Mouse (Mus musculus) embryonic facial prominence, embryonic 11.5 days (tissue): ENCODE results near the gene Hist1h2bj. TPM values are rescaled to one million over a fixed set of nuclear protein-coding genes. Genes with fewer than 3 reads are reported as not detected.

Source experiments
- ATAC-seq: fragments of 200-750 bp; cut with Nextera tagmentation; replicated peaks from 2 replicates; pipeline ENCODE4 v1.8.0; 2017; ENCODE audit warnings: low read depth; ENCODE audit not compliant: insufficient number of reproducible peaks, low FRiP score, low TSS enrichment
- DNase-seq: peaks from one replicate; pipeline ENCODE4 v3.0.0-alpha.2; 2015; ENCODE audit warnings: low spot score
- H3K27ac ChIP-seq: fragments of 300-500 bp; sonication (generic); replicated peaks from 2 replicates; pipeline ENCODE4 v1.5.1; 2014; ENCODE audit warnings: mild to moderate bottlenecking, low read depth, low read length, control low read depth
- H3K27me3 ChIP-seq: fragments of 300-500 bp; sonication (generic); 2 replicates; pipeline ENCODE4 v1.6.1; 2014; ENCODE audit warnings: mild to moderate bottlenecking, low read length, moderate library complexity, mixed read lengths; ENCODE audit not compliant: control insufficient read depth, insufficient read depth
- H3K36me3 ChIP-seq: fragments of 300-500 bp; sonication (generic); replicated peaks from 2 replicates; pipeline ENCODE4 v1.6.1; 2014; ENCODE audit warnings: low read depth, mild to moderate bottlenecking, low read length, moderate library complexity, mixed read lengths; ENCODE audit not compliant: control insufficient read depth, insufficient read depth
- H3K4me1 ChIP-seq: fragments of 300-500 bp; sonication (generic); 2 replicates; pipeline ENCODE4 v1.6.1; 2014; ENCODE audit warnings: low read length, mixed read lengths; ENCODE audit not compliant: control insufficient read depth, insufficient read depth
- H3K4me2 ChIP-seq: fragments of 300-500 bp; sonication (generic); 2 replicates; pipeline ENCODE4 v1.6.1; 2014; ENCODE audit warnings: low read depth, mild to moderate bottlenecking, control low read depth, low read length, moderate library complexity
- H3K4me3 ChIP-seq: fragments of 300-500 bp; sonication (generic); 2 replicates; pipeline ENCODE4 v1.5.1; 2014; ENCODE audit warnings: low read depth, low read length, control low read depth
- H3K9ac ChIP-seq: fragments of 300-500 bp; sonication (generic); replicated peaks from 2 replicates; pipeline ENCODE4 v1.6.1; 2014; ENCODE audit warnings: mild to moderate bottlenecking, control low read depth, low read length
- H3K9me3 ChIP-seq: fragments of 300-500 bp; sonication (generic); replicated peaks from 2 replicates; pipeline ENCODE4 v1.6.1; 2016; ENCODE audit warnings: mild to moderate bottlenecking, low read length, inconsistent platforms, mixed read lengths; ENCODE audit not compliant: control insufficient read depth
- WGBS: fragments of 180-500 bp; shearing (Covaris S2); extraction: QIAGEN DNeasy Blood & Tissue Kit; methylation state at CpG from one replicate; pipeline ENCODE4 v1.1.7; 2014; 5-methylcytosine and 5-hydroxymethylcytosine counted together
- polyA plus RNA-seq: library from polyadenylated mRNA; unstranded; fragments of >200 nt; fragmentation: Nextera tagmentation; extraction: Ambion mirVana; gene quantifications from 2 replicates; pipeline ENCODE4 v1.2.1, GENCODE M21; 2014

The Hist1h2bj gene
- polyA plus RNA-seq, 1 experiment from 2014 or later = 16.0 TPM

DNA sequence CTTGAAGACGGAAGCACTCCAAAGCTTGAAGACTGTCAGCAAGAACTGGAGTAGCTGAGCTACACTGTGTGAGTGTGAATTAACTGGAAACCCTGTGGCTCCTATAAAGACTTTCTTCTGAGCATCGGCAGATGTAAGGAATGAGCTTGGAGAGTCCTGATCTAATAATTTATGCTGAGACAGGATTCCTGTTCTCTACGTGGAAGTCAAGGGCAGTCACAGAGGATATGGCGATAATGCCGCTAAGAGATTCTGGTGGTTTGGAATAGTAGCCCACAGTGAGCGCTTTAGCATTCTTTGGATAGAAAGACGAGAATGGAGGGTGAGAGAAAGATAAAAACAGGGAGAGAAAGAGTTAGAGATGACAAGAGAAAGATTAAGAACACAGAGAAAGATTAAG, 35.1 kb upstream of the Hist1h2bj start:
- Histone ChIP-seq H3K36me3 (no peaks in the 10 kb centered on the region), H3K9ac (no peak overlapping the region), H3K27me3 (peaks cover 68% of the 10 kb centered on the region), H3K4me3 (no peak overlapping the region), H3K4me2 (no peak overlapping the region), H3K4me1 (0 out of 2 replicates have a peak, but pooled peaks cover 3% of the 10 kb centered on the region), H3K9me3 (no peaks in the 10 kb centered on the region), H3K27ac (no peak overlapping the region)
- DNase-seq (no peak), ATAC-seq (no peak)
- 54% methylated on average over 7 of the region's 7 CpGs for WGBS

DNA sequence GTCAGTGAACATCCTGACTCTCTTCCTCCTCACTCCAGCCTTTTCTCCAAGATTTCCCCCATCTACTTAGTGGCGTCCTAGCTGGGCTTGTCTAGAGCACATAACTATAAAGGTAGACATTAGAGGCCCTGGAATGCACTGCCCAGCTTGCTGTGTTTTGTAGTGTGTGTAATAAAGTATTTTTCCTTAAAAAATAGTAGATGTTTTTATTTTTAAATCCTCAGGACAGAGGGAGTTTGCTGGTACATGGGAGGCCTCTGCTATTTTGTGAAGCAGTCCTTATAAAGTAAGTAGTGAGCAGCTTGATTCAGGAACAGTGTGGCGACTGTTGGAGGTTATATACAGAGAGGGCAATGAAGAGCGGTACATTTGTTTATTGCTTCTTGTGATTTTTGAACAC, 34.3 kb upstream of the Hist1h2bj start:
- WGBS = 73% methylated on average over 3 of the region's 3 CpGs
- Histone ChIP-seq H3K36me3 (no peaks in the 10 kb centered on the region), H3K9ac (no peak overlapping the region), H3K27ac (no peak overlapping the region), H3K9me3 (no peaks in the 10 kb centered on the region), H3K27me3 (peaks cover 66% of the 10 kb centered on the region), H3K4me2 (no peak overlapping the region), H3K4me1 (0 out of 2 replicates have a peak, but pooled peaks cover 3% of the 10 kb centered on the region), H3K4me3 (no peak overlapping the region)
- no peak for DNase-seq
- no peak for ATAC-seq

DNA sequence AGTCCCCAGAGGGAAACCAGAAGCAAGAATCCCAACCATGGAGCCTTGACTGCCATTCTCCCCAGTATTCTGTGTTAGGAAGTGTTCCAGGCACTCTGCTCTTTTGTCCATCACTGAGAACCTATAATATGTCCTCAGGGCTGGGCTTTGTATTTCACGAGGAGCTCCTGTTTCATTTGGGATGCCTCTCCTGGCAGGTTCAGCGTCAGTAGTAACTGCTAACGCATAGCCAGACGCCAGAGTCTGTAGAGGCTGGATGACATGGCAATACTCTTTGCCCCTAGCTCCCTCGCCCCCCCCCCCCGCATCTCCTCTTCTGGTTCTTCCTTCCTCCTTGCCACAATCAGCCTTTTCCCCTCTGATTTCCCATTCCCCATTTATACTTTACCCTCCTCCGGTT, 33.4 kb upstream of the Hist1h2bj start, which contains the start of gene Prss16:
Prss16 (minus strand) TSS at position 101 of the 400 bp plus-strand sequence.
- Histone ChIP-seq H3K9me3 (no peaks in the 10 kb centered on the region), H3K9ac (no peak within 1 kb of the TSS), H3K36me3 (no peaks in the 10 kb centered on the region), H3K4me1 (0 out of 2 replicates have a peak, but pooled peaks cover 3% of the 10 kb centered on the region), H3K27me3 (peaks cover 62% of the 10 kb centered on the region), H3K4me3 (no peak within 1 kb of the TSS), H3K27ac (no peak within 1 kb of the TSS), H3K4me2 (no peak within 1 kb of the TSS)
- 26% methylated on average over 5 of the region's 7 CpGs for WGBS
- ATAC-seq (no peak), DNase-seq (no peak)

DNA sequence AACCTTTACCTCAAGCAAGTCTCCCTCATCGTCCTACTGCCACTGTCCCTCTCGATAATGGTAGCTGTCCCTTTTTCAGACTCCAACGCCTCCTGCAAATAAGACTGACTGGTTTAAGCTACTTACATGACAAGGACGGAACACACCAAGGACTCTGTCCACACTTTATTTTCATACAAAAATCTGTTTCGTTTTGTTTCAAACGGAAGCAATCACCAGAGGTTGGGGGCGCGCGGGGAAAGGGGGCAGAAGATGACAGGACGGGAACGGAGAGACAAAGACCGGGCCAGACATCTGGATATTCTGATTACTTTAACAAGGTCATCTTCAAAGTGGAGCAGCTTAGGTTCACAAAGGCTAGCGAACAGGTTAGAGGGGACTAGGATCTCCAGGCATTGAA, 29.3 kb upstream of the Hist1h2bj start:
- Histone ChIP-seq H3K9me3 (no peaks in the 10 kb centered on the region), H3K27me3 (peaks cover 32% of the 10 kb centered on the region), H3K4me3 (no peak overlapping the region), H3K36me3 (no peaks in the 10 kb centered on the region), H3K4me2 (no peak overlapping the region), H3K27ac (no peak overlapping the region), H3K4me1 (no peaks in the 10 kb centered on the region), H3K9ac (no peak overlapping the region)
- 18% methylated on average over 13 of the region's 13 CpGs for WGBS
- no peak for DNase-seq
- ATAC-seq = no peak

DNA sequence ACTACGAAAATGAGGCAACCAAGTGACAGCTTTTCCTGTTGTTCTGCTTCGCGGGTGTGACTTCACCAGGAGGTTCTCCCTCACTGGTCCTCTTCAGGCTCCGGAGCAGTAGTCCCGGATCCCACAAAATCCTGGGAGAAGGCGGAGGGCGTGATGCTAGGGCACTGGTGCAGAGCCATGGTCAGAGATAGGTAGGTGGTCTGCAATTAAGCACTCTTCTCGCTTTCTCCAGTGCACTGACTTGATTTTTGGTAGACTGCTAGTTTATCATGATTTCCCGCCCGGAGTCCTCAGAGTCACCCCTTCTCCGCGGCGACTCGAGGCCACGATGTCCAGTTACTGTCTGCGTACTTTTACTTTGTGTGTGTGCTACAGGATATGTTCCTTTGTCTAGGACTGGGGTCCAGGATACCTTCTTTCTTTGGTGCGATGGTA, 28.6 kb upstream of the Hist1h2bj start:
- Histone ChIP-seq H3K27me3 (peaks cover 25% of the 10 kb centered on the region), H3K9me3 (no peaks in the 10 kb centered on the region), H3K4me1 (no peaks in the 10 kb centered on the region), H3K27ac (no peak overlapping the region), H3K9ac (no peak overlapping the region), H3K36me3 (no peaks in the 10 kb centered on the region), H3K4me3 (no peak overlapping the region), H3K4me2 (no peak overlapping the region)
- DNase-seq (no peak), ATAC-seq (no peak)
- 16% methylated on average over 17 of the region's 17 CpGs for WGBS

DNA sequence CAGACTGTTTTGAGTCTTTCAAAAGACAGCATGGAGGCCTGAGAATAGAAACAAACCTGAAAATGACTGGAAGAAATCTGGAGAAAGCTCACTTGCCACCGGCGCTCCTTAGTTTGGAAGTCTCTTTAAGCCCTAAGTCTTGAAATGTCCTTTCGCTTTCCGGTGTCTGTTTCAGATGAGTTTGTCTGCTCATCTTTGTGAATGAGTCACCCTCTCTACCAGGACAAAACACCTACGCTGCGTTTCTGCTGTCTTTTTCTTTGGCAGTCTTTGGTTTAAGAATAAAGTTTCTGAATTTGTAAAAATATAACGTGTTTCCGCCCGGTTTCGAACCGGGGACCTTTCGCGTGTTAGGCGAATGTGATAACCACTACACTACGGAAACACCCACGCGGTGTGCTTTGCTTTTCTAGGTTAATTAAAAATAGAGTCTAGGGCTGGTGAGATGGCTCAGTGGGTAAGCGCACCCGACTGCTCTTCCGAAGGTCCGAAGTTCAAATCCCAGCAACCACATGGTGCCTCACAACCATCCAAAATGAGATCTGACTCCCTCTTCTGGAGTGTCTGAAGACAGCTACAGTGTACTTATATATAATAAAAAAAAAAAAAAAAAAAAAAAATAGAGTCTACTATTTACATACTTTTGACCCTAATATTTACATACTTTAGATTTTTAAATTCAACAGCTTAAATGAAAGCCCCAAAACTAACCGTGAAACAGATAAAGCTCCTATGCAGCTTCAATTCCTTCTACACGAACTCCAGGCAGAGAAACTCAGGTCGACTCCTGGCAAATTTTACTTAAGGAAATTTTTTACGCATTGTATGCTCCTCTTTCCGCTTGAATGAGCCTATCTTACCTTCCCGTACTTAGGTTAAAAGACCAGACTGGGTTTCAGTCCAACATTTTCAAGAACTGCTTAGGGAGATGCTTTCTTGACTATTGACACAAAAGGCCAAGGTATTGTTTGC, 27.2 kb upstream of the Hist1h2bj start:
- no peak overlapping the region for H3K4me2 ChIP-seq
- no peak overlapping the region for H3K27ac ChIP-seq
- ATAC-seq = no peak
- H3K36me3 ChIP-seq = no peaks in the 10 kb centered on the region
- no peaks in the 10 kb centered on the region for H3K4me1 ChIP-seq
- peaks cover 14% of the 10 kb centered on the region for H3K27me3 ChIP-seq
- H3K4me3 ChIP-seq = no peak overlapping the region
- peak; percentile 86 for DNase-seq
- 14% methylated on average over 27 of the region's 27 CpGs for WGBS
- H3K9me3 ChIP-seq = no peaks in the 10 kb centered on the region
- H3K9ac ChIP-seq = no peak overlapping the region

DNA sequence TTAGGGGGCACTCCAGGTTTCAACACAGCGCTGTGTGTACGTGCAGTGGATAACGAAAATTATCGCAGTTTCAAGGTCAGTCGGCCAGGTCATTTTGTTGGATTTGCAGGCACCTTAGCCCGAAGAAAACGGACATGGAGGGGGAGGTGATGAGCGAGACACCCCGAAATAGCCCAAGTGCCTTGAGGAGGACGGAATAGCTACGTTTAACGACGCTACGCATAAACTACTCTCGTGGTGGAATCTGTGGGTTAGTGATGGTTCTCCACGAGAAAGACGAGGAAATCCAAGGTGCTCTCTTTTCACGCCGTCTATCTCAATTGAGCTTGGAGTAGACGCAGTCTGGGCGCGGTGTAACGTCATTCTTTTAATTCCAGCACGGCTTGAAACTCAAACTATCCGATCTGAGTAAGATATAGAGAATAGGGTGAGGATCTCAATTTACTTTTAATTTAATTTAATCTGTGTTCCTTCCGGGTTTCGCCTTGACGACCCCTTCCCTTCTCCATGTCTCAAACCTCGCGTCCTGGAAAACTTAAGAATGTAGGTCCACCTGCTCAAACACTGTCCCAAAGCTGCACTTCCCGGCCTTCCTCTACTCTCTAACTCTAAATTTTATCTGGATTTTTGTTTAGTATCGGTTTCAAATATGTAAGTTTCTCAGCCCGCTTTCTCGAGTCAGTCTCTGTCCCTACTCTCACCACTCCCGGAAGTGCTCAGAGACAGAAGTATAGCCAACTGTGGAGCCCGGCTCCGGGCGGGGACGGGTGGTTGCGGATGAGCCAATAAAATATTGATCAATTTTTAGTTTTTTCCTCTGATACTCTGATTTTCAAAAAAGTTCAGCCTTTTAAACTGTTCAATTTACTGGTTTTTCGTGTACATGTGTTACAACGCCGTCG, 22.8 kb upstream of the Hist1h2bj start:
- H3K9ac ChIP-seq = no peak overlapping the region
- under 1% methylated on average over 44 of the region's 44 CpGs for WGBS
- no peaks in the 10 kb centered on the region for H3K9me3 ChIP-seq
- no peaks in the 10 kb centered on the region for H3K4me1 ChIP-seq
- no peaks in the 10 kb centered on the region for H3K36me3 ChIP-seq
- H3K27ac ChIP-seq = no peak overlapping the region
- H3K4me3 ChIP-seq = peak overlapping the region; percentile 44
- ATAC-seq = no peak
- peak; percentile 38 for DNase-seq
- 0 out of 2 replicates have a peak, but pooled peaks cover 2% of the 10 kb centered on the region for H3K27me3 ChIP-seq
- H3K4me2 ChIP-seq = peak overlapping the region; percentile 39
